Mouse (Mus musculus) layer of hippocampus, postnatal 14 days (tissue): Measurements from ENCODE around the gene Olfr923. TPM values are rescaled to one million over a fixed set of nuclear protein-coding genes. Genes with fewer than 3 reads are reported as not detected.
A peak's percentile ranks its signal among the peaks of the same experiment; 100 is the strongest.
"Not testable (repeated sequence)": the region's sequence is repeated elsewhere in the genome, so short reads cannot be mapped to it uniquely, and the experiment has no call there.

ENCODE experiments used
- DNase-seq, 2 experiments: peaks; one replicate each; pipeline ENCODE4 v3.0.0; 2021 to 2022; ENCODE audit warnings: low spot score in 2 of 2, mixed read lengths in 1 of 2
- long read RNA-seq, 2 experiments: library from polyadenylated mRNA; stranded (forward); transcript quantifications; one replicate each; pipeline ENCODE4 v2.0.0; 2021
- total RNA-seq, 2 experiments: library from RNA; stranded (reverse); gene quantifications; 2 replicates each; pipeline ENCODE4 v1.2.3; 2021

Olfr923 gene
- total RNA-seq: not detected
- long read RNA-seq, experiment 1: 0 reads
- long read RNA-seq, experiment 2: 0 reads

GRCm38 (mm10) chr9:38826245-38826644, at the start of gene Olfr923:
TSS of gene Olfr923 (plus strand) at chr9:38826545.
- DNase-seq: no peak

DNA sequence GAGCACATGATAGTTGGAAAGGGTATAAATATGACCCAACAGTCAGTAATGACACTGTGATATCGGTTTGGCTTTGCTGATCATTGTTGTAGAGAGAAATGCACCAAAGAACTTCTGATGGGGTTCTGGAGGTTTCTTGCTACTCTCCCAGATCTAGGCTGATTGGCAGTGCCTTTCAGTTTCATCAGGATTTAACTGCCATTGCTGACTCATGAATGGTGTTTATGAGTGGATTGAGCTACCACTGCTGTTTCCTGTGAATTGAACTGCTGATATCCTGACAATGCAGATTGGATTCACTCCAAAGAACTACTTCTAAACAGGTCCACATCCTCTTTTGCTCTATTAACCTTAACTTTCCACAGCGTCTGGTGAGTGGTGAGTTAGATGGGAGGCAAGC, 33.7 kb upstream of the Olfr923 start:
- DNase-seq: no peak

GRCm38 (mm10) chr9:38805696-38806095, 20.6 kb upstream of the Olfr923 start:
- DNase-seq: peak in 1 of 2 experiments; percentile 3

GRCm38 (mm10) chr9:38814314-38814713, 12.0 kb upstream of the Olfr923 start, which contains the start of gene Olfr922:
TSS of gene Olfr922 (plus strand) at chr9:38814614.
- DNase-seq: no peak

- DNase-seq: no peak
Measured at GRCm38 (mm10) chr9:38815458-38815986, 10.8 kb upstream of the Olfr923 start.

- no peak for DNase-seq
Measured at GRCm38 (mm10) chr9:38833027-38833426, 6.7 kb downstream of the Olfr923 start.

DNA sequence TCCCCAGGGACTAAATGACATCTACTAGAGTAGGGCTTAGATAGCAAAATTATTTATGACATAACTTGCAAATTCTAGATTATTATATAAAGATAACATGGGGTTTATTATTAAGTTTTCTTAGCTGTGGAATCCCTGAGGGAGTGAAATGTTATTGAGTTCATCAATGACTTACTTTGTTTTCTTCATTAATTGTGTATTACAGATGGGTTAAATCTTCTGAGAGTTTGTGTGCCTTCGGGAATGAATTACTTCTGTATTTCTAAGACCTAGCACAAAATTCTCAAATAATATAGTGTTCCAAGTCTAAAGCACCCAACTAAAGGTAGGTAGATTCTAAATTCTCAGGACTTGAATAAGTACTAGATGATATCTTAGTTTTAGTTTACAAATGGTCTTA, 17.8 kb downstream of the Olfr923 start, which contains the start of gene Olfr924:
Olfr924 (plus strand) TSS at position 301 of the 400 bp plus-strand sequence.
- DNase-seq: no peak

DNA sequence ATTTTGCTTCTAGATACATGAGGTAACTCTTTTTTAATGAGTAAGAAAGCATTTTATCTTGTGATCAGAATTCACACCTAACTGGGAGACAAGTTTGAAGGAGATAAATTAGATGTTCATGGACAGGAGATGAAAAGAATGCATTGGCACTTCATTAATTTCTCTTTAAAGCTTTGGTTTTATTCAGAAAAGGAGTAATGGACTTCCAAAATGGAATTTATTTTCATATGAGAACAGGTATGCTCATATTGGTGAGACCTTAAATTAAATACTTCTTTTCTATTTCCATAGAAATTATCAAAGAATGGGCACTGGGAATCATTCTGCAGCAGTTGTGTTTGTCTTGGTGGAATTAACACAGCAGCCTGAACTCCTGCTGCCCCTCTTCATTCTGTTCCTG, 28.4 kb downstream of the Olfr923 start, which contains the start of gene Olfr26:
Olfr26 (plus strand) TSS at position 301 of the 400 bp plus-strand sequence.
- no peak for DNase-seq

- not testable (repeated sequence) for DNase-seq
Measured at GRCm38 (mm10) chr9:38874880-38875279, 48.5 kb downstream of the Olfr923 start.

DNA sequence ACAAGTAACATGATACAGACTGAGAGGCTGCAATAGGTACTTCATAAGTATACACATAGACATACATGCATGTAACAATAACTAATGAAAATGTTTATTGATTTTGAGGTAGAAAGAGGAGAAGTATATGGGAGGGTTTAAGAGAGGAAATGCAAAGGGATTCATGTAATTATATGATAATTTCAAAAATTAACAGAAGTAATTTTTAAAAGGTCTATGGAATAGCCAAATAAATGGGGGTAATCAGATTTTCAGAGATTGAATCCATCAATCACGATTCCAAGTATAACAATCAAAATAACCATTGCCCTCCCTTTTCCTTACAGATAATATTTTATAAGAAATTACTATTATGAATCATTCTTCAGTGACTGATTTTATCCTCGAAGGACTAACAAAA, 50.5 kb downstream of the Olfr923 start, which contains the start of gene Olfr926:
Olfr926 (plus strand) TSS at position 301 of the 400 bp plus-strand sequence.
- no peak for DNase-seq

Other genes starting within 250 kb of the Olfr923 start
- gene Olfr912, start 246.4 kb upstream of the Olfr923 start, total RNA-seq: not detected
- gene Olfr913, start 233.8 kb upstream of the Olfr923 start, total RNA-seq: not detected
- not detected for gene Olfr914, start 221.4 kb upstream of the Olfr923 start, total RNA-seq
- gene Olfr916, start 166.7 kb upstream of the Olfr923 start, total RNA-seq: not detected
- gene Olfr917, start 160.7 kb upstream of the Olfr923 start, total RNA-seq: not detected
- gene Olfr918, start 151.9 kb upstream of the Olfr923 start, total RNA-seq: not detected
- gene Olfr919, start 122.9 kb upstream of the Olfr923 start, total RNA-seq: not detected
- 1 to 10 TPM; 7.8 to 9.8 TPM for gene Vwa5a, start 108.3 kb upstream of the Olfr923 start, total RNA-seq
- gene Olfr920, start 74.2 kb upstream of the Olfr923 start, total RNA-seq: under 1 TPM in 1 of 2 experiments, not detected in 1; 0.07 TPM
- gene Olfr921, start 53.5 kb upstream of the Olfr923 start, total RNA-seq: not detected
- not detected for gene Olfr922, start 11.9 kb upstream of the Olfr923 start, total RNA-seq
- not detected for gene Olfr924, start 17.9 kb downstream of the Olfr923 start, total RNA-seq
- not detected for gene Olfr26, start 28.5 kb downstream of the Olfr923 start, total RNA-seq
- gene Olfr926, start 50.6 kb downstream of the Olfr923 start, total RNA-seq: not detected
- not detected for gene Olfr930, start 103.3 kb downstream of the Olfr923 start, total RNA-seq
- gene Olfr933, start 145.8 kb downstream of the Olfr923 start, total RNA-seq: not detected
- gene Olfr934, start 161.8 kb downstream of the Olfr923 start, total RNA-seq: not detected
- gene Olfr935, start 173.1 kb downstream of the Olfr923 start, total RNA-seq: not detected
- gene Olfr146, start 196.8 kb downstream of the Olfr923 start, total RNA-seq: not detected
- not detected for gene Olfr937, start 238.4 kb downstream of the Olfr923 start, total RNA-seq